Mouse (Mus musculus): ENCODE data around the gene Rogdi. TPM values are rescaled to one million over a fixed set of nuclear protein-coding genes. Genes with fewer than 3 reads are reported as not detected.

Gene Rogdi
- polyA plus RNA-seq (2012; rRNA removed) = 54.2 and 68.4 TPM in 2 replicates

DNA sequence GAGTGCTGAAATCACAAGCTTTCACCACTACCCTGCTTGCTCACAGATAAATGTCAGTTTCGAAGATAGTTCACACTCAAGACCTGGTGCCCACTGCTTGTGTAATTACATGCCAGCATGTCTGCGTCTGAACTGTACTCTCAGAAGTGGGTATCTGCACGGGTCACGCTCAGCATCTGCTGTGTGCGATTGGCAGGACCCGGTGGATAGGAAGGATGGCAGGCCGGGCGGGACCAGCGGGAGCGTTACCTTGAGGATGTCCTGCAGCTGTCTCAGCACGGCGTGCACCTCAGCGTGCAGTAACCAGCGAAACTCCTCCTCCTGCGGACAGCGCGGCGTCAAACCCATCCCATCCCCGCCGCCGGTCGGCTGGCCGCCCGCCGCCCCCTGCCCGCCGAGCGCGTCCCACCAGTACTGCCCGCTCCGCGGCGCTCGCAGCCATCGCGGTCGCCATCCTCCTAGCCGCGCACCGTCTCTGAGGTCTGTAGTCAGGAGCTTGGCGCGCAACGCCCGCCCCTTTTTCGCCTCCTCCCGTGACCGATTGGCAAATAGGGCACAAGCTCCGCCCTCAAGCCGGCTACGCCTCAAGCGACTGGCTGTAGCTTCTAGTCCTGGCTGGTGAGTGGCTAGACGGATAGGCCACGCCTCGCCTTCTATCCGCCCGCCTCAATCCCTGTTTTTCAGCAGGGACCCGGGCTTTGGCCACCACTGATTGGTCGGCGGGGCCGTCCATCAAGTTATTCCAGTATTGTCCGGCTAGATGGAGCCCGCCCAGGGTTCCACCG lies at the start of gene Rogdi:
Gene Rogdi (minus strand): TSS at position 500 of the 785 bp plus-strand sequence.

DNA sequence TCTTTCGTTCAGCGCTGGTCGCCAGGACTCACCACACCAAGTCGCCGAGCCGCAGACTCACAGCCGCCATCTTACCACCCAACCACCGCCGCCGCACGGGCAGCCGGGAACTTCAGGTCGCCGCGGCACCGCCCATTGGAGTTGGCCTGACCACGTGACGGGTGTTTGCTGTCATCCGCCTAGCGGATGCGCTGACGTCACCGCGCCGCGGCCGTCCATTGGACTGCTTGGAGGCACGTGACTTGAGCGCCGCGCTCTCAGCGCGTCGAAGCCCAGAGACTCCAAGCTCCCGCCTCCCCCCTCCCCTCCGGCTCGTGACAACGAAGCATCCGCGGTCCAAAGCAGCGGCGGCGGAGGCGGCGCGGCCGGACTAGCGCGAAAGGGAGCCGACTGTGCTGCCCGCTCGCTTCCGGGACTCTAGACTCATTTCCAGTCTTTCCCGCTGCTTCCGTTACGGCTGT lies 36.5 kb upstream of the Rogdi start, which contains the start of the genes Glyr1 and Ubn1:
Gene Glyr1 (minus strand): TSS at position 90 of the 461 bp plus-strand sequence.
Gene Ubn1 (plus strand): TSS at position 284 of the 461 bp plus-strand sequence.

DNA sequence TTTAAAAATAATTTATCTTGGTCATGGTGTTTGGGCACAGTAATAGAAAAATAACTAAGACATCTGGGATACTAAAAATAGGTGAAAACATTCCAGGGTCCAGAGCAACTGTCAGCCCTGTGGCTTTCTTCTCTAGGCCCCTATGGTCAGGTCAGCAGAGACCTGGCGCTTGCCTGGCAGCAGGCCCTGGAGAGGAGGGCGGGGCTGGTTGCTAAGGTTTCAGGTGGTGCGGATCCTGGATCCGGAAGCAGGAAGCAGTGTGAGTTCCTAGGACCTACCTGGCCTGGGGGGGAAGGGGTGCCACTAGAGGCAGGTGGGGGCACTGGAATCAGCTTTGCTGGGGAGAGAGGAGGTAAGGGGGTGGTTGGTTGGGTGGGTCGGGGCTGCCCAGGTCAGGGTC lies 6.3 kb downstream of the Rogdi start, which contains the start of gene Smim22:
Gene Smim22 (plus strand): TSS at position 222 of the 400 bp plus-strand sequence.

DNA sequence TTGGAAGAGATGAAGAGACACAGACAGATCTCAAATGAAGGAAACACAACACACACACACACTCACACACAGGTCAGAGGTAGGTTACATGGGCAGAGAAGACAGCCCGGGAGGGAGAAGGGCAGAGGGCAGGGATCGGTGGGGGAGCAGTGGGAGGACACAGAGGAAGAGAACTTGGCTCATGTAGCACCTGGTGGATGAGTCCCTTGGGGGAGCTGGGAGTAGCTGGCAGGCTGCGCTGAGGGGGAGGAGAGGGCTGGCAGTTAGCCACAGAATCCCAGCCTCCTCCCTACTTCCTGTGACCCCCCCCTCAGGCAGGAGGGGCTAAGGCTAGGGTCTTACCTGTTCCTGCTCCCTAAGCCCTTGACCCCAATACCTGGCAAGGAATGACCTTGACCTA lies 15.8 kb downstream of the Rogdi start, which contains the start of gene Sept12:
Gene Sept12 (minus strand): TSS at position 300 of the 400 bp plus-strand sequence.

DNA sequence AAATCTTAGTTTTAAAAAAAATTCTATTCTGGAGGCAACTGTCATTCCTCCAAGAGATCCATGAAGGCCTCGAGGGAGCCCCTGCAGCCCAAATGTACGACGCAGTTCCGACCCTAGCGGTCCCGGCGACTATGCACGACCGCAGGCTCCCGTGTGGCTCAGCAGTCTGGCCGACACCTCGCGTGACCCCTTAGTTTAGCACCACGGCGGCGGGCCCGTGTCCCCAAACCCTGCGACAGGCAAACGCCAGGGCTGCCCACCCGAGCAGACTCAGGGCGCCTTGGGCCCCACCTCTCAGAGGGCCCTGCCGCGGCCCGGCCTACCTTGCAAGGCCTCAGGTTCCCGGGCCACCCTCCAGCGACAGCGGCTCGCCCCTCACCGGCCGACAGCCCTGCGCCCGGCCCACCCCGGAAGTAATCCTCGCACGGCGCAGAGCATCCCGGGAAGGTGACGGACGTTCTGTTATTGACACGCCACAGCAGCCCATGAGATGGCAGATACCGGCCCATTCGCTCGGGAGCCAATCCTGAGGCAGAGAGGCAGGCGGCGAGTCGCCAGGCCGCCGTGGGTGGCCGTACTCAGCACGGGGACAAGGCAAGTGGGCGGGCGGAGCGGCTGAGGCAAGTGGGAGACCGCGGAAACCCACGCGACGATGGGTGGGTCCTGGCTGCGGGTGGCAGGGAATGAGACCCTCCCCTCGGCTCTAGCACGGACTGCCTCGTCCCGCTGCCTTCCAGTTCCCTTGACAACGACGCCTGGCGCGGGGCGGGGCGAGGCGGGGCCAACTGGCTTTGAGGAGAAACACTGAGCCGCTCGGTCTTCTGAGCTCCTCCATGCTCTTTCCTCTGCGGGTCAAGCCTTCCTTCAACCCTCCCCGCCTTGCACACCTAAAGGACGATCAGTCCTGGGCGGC lies 49.3 kb downstream of the Rogdi start, which contains the start of gene Anks3:
Gene Anks3 (minus strand): TSS at position 409 of the 913 bp plus-strand sequence.

Other genes starting within 250 kb of the Rogdi start
- gene Cdip1, start 223.3 kb downstream of the Rogdi start, polyA plus RNA-seq (2012; rRNA removed) = 47.7 and 68.6 TPM in 2 replicates
- not detected in 2 replicates for gene 4930562C15Rik, start 178.1 kb downstream of the Rogdi start, polyA plus RNA-seq (2012; rRNA removed)
- 11.0 and 22.2 TPM in 2 replicates for gene Ubald1, start 133.2 kb downstream of the Rogdi start, polyA plus RNA-seq (2012; rRNA removed)
- 47.8 and 76.7 TPM in 2 replicates for gene Mgrn1, start 127.3 kb downstream of the Rogdi start, polyA plus RNA-seq (2012; rRNA removed)
- 77.9 and 92.5 TPM in 2 replicates for gene Nudt16l1, start 74.8 kb downstream of the Rogdi start, polyA plus RNA-seq (2012; rRNA removed)
- 70.5 and 77.6 TPM in 2 replicates for gene Anks3, start 49.3 kb downstream of the Rogdi start, polyA plus RNA-seq (2012; rRNA removed)
- not detected in 2 replicates for gene Sept12, start 15.7 kb downstream of the Rogdi start, polyA plus RNA-seq (2012; rRNA removed)
- gene Smim22, start 6.3 kb downstream of the Rogdi start, polyA plus RNA-seq (2012; rRNA removed) = 1.2 and 4.4 TPM in 2 replicates
- 135 and 148 TPM in 2 replicates for gene Glyr1, start 36.3 kb upstream of the Rogdi start, polyA plus RNA-seq (2012; rRNA removed)
- 27.7 and 38.3 TPM in 2 replicates for gene Ubn1, start 36.5 kb upstream of the Rogdi start, polyA plus RNA-seq (2012; rRNA removed)
- 0.77 and 0.97 TPM in 2 replicates for gene Ppl, start 118.9 kb upstream of the Rogdi start, polyA plus RNA-seq (2012; rRNA removed)
- 1.2 and 1.3 TPM in 2 replicates for gene Sec14l5, start 133.6 kb upstream of the Rogdi start, polyA plus RNA-seq (2012; rRNA removed)
- 7.1 and 11.6 TPM in 2 replicates for gene Nagpa, start 190.5 kb upstream of the Rogdi start, polyA plus RNA-seq (2012; rRNA removed)
- 2.7 and 4.8 TPM in 2 replicates for gene AU021092, start 208.7 kb upstream of the Rogdi start, polyA plus RNA-seq (2012; rRNA removed)
- gene Alg1, start 220.1 kb upstream of the Rogdi start, polyA plus RNA-seq (2012; rRNA removed) = 26.9 and 32.6 TPM in 2 replicates
- gene Eef2kmt, start 242.4 kb upstream of the Rogdi start, polyA plus RNA-seq (2012; rRNA removed) = 10.5 and 19.1 TPM in 2 replicates

Measured in central nervous system, embryonic 11.5 days (tissue).